Mouse (Mus musculus): ENCODE results near the gene Sema3a. TPM values are rescaled to one million over a fixed set of nuclear protein-coding genes. Genes with fewer than 3 reads are reported as not detected.

Gene Sema3a
- polyA plus RNA-seq, 1 experiment: not detected

DNA sequence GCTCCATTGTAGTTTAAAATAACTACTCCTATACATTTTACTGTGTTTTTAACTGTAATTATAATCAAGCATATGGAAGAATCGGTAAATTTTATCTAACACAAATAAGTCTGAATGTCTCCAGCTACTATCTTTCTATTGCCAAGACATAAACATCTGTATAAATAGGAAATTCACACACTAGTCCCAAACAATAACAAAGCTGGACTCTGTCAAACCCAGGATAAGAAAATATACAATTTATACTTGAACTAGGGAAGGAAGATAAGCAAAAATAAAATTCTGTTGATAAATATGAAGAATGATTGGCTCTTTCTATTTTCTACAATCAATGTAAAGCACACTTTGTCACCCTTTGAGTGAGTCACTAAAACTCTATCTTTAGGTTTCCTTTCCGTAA lies 280.9 kb downstream of the Sema3a start:
- Histone ChIP-seq H3K4me3 (replicated peaks) (no peak overlapping the region), H3K4me1 (no peaks in the 10 kb centered on the region), H3K36me3 (replicated peaks; ENCODE audit: low read length) (no peaks in the 10 kb centered on the region), H3K27me3 (replicated peaks) (no peaks in the 10 kb centered on the region), H3K9me3 (no peaks in the 10 kb centered on the region)
- TF ChIP-seq FLI1 (IDR thresholded peaks at IDR 0.05; ENCODE audit: low read length) (no peak), GATA1 (IDR thresholded peaks at IDR 0.05; ENCODE audit: borderline replicate concordance, low read length) (no peak)

DNA sequence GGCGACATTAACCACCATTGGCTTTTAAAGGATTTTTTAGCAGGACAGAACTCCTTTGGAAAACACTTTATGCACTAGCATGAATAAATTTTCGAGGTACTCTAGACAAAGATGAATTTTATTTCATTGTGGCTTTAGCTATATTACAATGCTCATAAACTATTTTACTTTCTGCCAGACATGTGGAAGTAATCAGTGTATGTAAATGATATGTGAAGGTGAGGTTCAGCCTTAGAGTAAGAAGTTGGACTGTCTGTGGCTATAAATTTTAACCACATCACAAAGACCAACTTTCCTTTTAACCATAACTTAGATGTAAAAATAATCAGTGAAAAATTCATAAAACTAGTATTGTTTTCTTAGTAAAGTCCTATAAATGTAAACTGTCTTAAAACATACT lies 286.7 kb downstream of the Sema3a start:
- Histone ChIP-seq H3K4me3 (replicated peaks) (no peak overlapping the region), H3K27me3 (replicated peaks) (no peaks in the 10 kb centered on the region), H3K36me3 (replicated peaks; ENCODE audit: low read length) (no peaks in the 10 kb centered on the region), H3K9me3 (no peaks in the 10 kb centered on the region), H3K4me1 (no peaks in the 10 kb centered on the region; the same call in 1 of the 2 replicates)
- TF ChIP-seq GATA1 (IDR thresholded peaks at IDR 0.05; ENCODE audit: borderline replicate concordance, low read length) (no peak), FLI1 (IDR thresholded peaks at IDR 0.05; ENCODE audit: low read length) (no peak)

- H3K27me3 ChIP-seq (replicated peaks): no peaks in the 10 kb centered on the region
- TF ChIP-seq GATA1 (IDR thresholded peaks at IDR 0.05; ENCODE audit: borderline replicate concordance, low read length) (no peak), FLI1 (IDR thresholded peaks at IDR 0.05; ENCODE audit: low read length) (no peak)
- H3K9me3 ChIP-seq: no peaks in the 10 kb centered on the region
- no peaks in the 10 kb centered on the region; the same call in 1 of the 2 replicates for H3K4me1 ChIP-seq
- H3K36me3 ChIP-seq (replicated peaks; ENCODE audit: low read length): no peaks in the 10 kb centered on the region
- H3K4me3 ChIP-seq (replicated peaks): no peak overlapping the region
Observed at GRCm38 (mm10) chr5:13413915-13414525, 288.8 kb downstream of the Sema3a start.

GRCm38 (mm10) chr5:13416960-13417710 lies 291.9 kb downstream of the Sema3a start:
- no peaks in the 10 kb centered on the region for H3K9me3 ChIP-seq
- H3K36me3 ChIP-seq (replicated peaks; ENCODE audit: low read length): no peaks in the 10 kb centered on the region
- no peak overlapping the region for H3K4me3 ChIP-seq (replicated peaks)
- H3K27me3 ChIP-seq (replicated peaks): no peaks in the 10 kb centered on the region
- TF ChIP-seq GATA1 (IDR thresholded peaks at IDR 0.05; ENCODE audit: borderline replicate concordance, low read length) (no peak), FLI1 (IDR thresholded peaks at IDR 0.05; ENCODE audit: low read length) (no peak)
- H3K4me1 ChIP-seq: no peaks in the 10 kb centered on the region; the same call in 1 of the 2 replicates

DNA sequence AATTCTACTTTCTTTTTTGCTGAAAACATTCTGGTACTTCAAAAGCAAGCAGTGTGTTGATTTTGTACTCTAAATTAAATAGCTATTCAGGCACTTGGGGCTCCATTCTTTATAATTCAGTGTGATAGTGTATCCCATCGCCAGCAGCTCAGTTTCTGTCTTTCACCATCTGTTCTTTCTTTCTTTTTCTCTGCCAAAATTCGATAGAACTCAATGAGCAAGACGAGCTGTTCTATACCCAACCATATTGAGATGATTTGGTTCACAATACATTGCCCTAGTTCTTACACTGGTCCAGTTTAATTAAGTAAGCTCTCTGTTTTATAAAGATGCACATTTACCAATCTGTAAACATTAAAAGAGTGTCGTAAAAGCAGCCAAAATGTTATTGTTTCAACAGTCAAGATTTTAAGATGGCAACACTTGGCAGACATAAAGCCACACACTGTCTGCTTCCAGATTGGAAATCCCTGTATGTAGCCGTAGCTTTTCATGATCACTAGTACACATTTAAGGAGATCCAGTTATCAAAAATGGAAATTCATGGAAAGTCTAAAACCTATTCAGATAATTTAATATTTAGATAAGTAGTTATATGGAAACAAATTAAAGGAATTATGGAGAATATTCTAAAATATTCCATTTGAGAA lies 296.2 kb downstream of the Sema3a start:
- Histone ChIP-seq H3K27me3 (replicated peaks) (no peaks in the 10 kb centered on the region), H3K36me3 (replicated peaks; ENCODE audit: low read length) (no peaks in the 10 kb centered on the region), H3K4me3 (replicated peaks) (no peak overlapping the region), H3K9me3 (no peaks in the 10 kb centered on the region), H3K4me1 (no peaks in the 10 kb centered on the region; the same call in 1 of the 2 replicates)
- no peak for TF ChIP-seq GATA1 (IDR thresholded peaks at IDR 0.05; ENCODE audit: borderline replicate concordance, low read length)
- TF ChIP-seq FLI1 (IDR thresholded peaks at IDR 0.05; ENCODE audit: low read length): no peak

DNA sequence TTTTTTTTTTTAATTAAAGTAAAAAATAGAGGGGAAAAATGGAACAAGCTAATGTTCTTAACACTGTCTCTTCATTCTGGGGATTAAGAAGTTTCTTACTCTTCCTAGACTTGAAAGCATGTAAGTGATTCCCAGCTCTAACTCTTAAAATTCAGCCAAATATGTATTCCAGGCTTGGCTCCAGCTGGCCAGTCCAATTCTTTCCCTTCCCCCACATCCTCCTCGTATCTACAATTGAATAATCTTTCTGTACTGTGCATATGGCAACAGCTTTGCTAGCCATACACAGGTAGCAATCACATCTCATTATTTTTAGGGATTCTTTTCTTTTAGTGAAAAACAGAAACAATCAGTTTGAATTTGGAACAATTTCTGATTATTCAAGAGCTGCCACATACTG lies 303.5 kb downstream of the Sema3a start:
- Histone ChIP-seq H3K4me1 (no peaks in the 10 kb centered on the region), H3K9me3 (no peaks in the 10 kb centered on the region), H3K36me3 (replicated peaks; ENCODE audit: low read length) (no peaks in the 10 kb centered on the region), H3K4me3 (replicated peaks) (no peak overlapping the region), H3K27me3 (replicated peaks) (no peaks in the 10 kb centered on the region)
- TF ChIP-seq GATA1 (IDR thresholded peaks at IDR 0.05; ENCODE audit: borderline replicate concordance, low read length): no peak
- TF ChIP-seq FLI1 (IDR thresholded peaks at IDR 0.05; ENCODE audit: low read length): no peak

DNA sequence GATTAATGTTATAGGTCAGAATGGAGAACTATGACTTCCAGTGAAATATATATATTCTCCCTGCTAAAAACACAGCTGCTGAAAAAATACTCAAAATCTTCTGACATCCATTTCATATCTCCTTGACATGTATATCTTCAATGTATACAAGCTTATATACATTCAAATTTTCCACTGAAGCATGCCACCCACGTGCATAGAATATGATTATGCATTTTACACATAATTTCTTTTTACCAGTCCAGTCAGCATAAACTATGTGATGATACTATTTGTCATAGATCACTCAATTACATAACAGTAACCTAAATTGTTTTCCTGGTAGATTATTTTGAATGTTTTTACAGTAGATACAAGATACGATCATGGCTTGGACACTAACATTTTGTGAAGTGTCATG lies 306.6 kb downstream of the Sema3a start:
- Histone ChIP-seq H3K27me3 (replicated peaks) (no peaks in the 10 kb centered on the region), H3K36me3 (replicated peaks; ENCODE audit: low read length) (no peaks in the 10 kb centered on the region), H3K9me3 (no peaks in the 10 kb centered on the region), H3K4me1 (no peaks in the 10 kb centered on the region), H3K4me3 (replicated peaks) (no peak overlapping the region)
- TF ChIP-seq GATA1 (IDR thresholded peaks at IDR 0.05; ENCODE audit: borderline replicate concordance, low read length): no peak
- TF ChIP-seq FLI1 (IDR thresholded peaks at IDR 0.05; ENCODE audit: low read length): no peak

DNA sequence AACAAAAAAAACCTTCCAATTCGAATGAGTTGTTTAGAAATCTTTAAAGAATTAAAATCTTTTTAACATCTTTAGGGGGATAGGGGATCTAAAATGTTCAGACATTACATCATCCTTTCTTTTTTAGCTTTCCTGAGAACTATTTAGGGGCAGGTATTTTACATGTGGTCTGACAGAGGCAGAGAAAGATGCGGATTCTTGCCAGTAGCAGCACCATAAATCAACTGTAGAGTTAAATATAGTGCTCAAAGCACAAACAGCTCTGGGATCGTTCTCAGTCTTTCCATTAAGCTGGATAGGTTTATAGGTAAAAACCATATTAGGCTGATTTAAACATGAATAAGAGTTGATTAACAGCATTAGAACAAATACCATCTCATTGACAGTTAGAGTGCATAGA lies 307.4 kb downstream of the Sema3a start:
- Histone ChIP-seq H3K27me3 (replicated peaks) (no peaks in the 10 kb centered on the region), H3K4me3 (replicated peaks) (no peak overlapping the region), H3K9me3 (no peaks in the 10 kb centered on the region), H3K4me1 (no peaks in the 10 kb centered on the region), H3K36me3 (replicated peaks; ENCODE audit: low read length) (no peaks in the 10 kb centered on the region)
- no peak for TF ChIP-seq FLI1 (IDR thresholded peaks at IDR 0.05; ENCODE audit: low read length)
- TF ChIP-seq GATA1 (IDR thresholded peaks at IDR 0.05; ENCODE audit: borderline replicate concordance, low read length): no peak

- Histone ChIP-seq H3K36me3 (replicated peaks; ENCODE audit: low read length) (no peaks in the 10 kb centered on the region), H3K4me3 (replicated peaks) (no peak overlapping the region), H3K4me1 (no peaks in the 10 kb centered on the region), H3K9me3 (no peaks in the 10 kb centered on the region), H3K27me3 (replicated peaks) (no peaks in the 10 kb centered on the region)
- TF ChIP-seq FLI1 (IDR thresholded peaks at IDR 0.05; ENCODE audit: low read length) (no peak), GATA1 (IDR thresholded peaks at IDR 0.05; ENCODE audit: borderline replicate concordance, low read length) (no peak)
Observed at GRCm38 (mm10) chr5:13433303-13433702, 308.1 kb downstream of the Sema3a start.

DNA sequence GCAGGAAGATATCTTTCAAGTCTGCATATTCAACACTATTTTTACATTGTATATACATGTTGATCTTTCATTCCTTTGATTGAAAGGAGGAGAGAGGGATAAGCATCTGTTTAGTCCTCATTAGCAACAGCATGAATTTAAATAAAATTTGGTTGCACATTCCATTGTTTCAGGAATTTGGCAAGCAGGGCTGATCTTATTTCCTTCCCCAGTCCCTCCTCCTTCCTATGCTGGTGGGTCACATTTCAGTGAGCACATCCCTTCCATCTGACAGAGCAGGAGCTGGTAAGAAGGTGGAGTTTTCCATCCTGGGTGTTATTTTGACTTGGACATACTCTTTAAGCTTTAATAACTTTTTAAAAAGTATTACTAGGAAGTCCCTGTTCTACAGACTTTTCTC lies 315.9 kb downstream of the Sema3a start:
- TF ChIP-seq FLI1 (IDR thresholded peaks at IDR 0.05; ENCODE audit: low read length) (no peak), GATA1 (IDR thresholded peaks at IDR 0.05; ENCODE audit: borderline replicate concordance, low read length) (no peak)
- Histone ChIP-seq H3K4me3 (replicated peaks) (no peak overlapping the region), H3K9me3 (no peaks in the 10 kb centered on the region), H3K27me3 (replicated peaks) (no peaks in the 10 kb centered on the region), H3K4me1 (no peaks in the 10 kb centered on the region), H3K36me3 (replicated peaks; ENCODE audit: low read length) (no peaks in the 10 kb centered on the region)
